ENCODE assay signal across 8 mouse cellular contexts in genomic region chr7:140903212-140903611, GRCm38 (mm10). TPM values are rescaled to one million over a fixed set of nuclear protein-coding genes. Genes with fewer than 3 reads are reported as not detected.
DNase-seq lines count a peak whose midpoint lies in the region; ATAC-seq lines count a peak whose summit lies in the region.

No protein-coding gene starts in this region.

- 0 out of 2 replicates have a peak overlapping the region, but pooled peaks have one; percentile 8 for H3K27ac ChIP-seq in hindbrain, embryonic 10.5 days
- H3K27ac ChIP-seq in hindbrain, embryonic 12.5 days: no peak overlapping the region
- no peak overlapping the region for H3K27ac ChIP-seq in kidney, embryonic 16.5 days (ENCODE audit: low read length)
- H3K27ac ChIP-seq in liver, embryonic 12.5 days: no peak overlapping the region
- H3K27ac ChIP-seq in stomach, embryonic 14.5 days (ENCODE audit: low read length): no peak overlapping the region

- DNase-seq in hindbrain, embryonic 10.5 days (ENCODE audit: low spot score): peak; percentile 76
- peak; percentile 82 for DNase-seq in embryo, embryonic 10 days (ENCODE audit: low spot score)
- peak; percentile 89 for DNase-seq in neural tube, embryonic 10.5 days (ENCODE audit: extremely low spot score, low spot score)

- H3K4me3 ChIP-seq in hindbrain, embryonic 10.5 days: no peak overlapping the region
- no peak overlapping the region for H3K4me3 ChIP-seq in hindbrain, embryonic 12.5 days
- no peak overlapping the region for H3K4me3 ChIP-seq in kidney, embryonic 16.5 days (ENCODE audit: low read length)
- no peak overlapping the region for H3K4me3 ChIP-seq in liver, embryonic 12.5 days
- no peak overlapping the region for H3K4me3 ChIP-seq in stomach, embryonic 14.5 days (ENCODE audit: low read depth, low read length)

- H3K27me3 ChIP-seq in hindbrain, embryonic 10.5 days (ENCODE audit: insufficient read depth, poor library complexity, severe bottlenecking): 0 out of 2 replicates have a peak, but pooled peaks cover 3% of the 10 kb centered on the region
- no peaks in the 10 kb centered on the region for H3K27me3 ChIP-seq in hindbrain, embryonic 12.5 days
- H3K27me3 ChIP-seq in kidney, embryonic 16.5 days (ENCODE audit: insufficient read depth, low read length): no peaks in the 10 kb centered on the region
- H3K27me3 ChIP-seq in liver, embryonic 12.5 days (replicated peaks): no peaks in the 10 kb centered on the region
- no peaks in the 10 kb centered on the region for H3K27me3 ChIP-seq in stomach, embryonic 14.5 days (ENCODE audit: control insufficient read depth, insufficient read depth, low read length)

- H3K4me1 ChIP-seq in hindbrain, embryonic 10.5 days (replicated peaks): peaks cover 11% of the 10 kb centered on the region; the same call in 1 of the 2 replicates
- 0 out of 2 replicates have a peak, but pooled peaks cover 4% of the 10 kb centered on the region for H3K4me1 ChIP-seq in hindbrain, embryonic 12.5 days
- peaks cover 4% of the 10 kb centered on the region; the same call in 1 of the 2 replicates for H3K4me1 ChIP-seq in kidney, embryonic 16.5 days (ENCODE audit: insufficient read depth, low read length)
- H3K4me1 ChIP-seq in liver, embryonic 12.5 days: peaks cover 2% of the 10 kb centered on the region; the same call in 1 of the 2 replicates
- no peaks in the 10 kb centered on the region for H3K4me1 ChIP-seq in stomach, embryonic 14.5 days (ENCODE audit: control insufficient read depth, insufficient read depth, low read length)

- H3K4me2 ChIP-seq in hindbrain, embryonic 12.5 days (replicated peaks): no peak overlapping the region
- H3K4me2 ChIP-seq in kidney, embryonic 16.5 days (replicated peaks; ENCODE audit: low read depth, low read length): no peak overlapping the region
- H3K4me2 ChIP-seq in liver, embryonic 12.5 days: no peak overlapping the region
- H3K4me2 ChIP-seq in stomach, embryonic 14.5 days (replicated peaks; ENCODE audit: low read depth, low read length): no peak overlapping the region

- no peak; the same call in 1 of the 2 replicates for ATAC-seq in hindbrain, embryonic 12.5 days (ENCODE audit: low FRiP score)
- ATAC-seq in granulocyte monocyte progenitor cell, adult 5-6 weeks (replicated peaks; ENCODE audit: poor library complexity, severe bottlenecking): peak; percentile 88
- ATAC-seq in kidney, embryonic 16.5 days (ENCODE audit: low FRiP score, low TSS enrichment): peak; percentile 50; the same call in 1 of the 2 replicates
- peak; percentile 36 for ATAC-seq in liver, embryonic 12.5 days
- peak; percentile 35; the same call in 1 of the 2 replicates for ATAC-seq in stomach, embryonic 14.5 days (ENCODE audit: insufficient number of reproducible peaks, insufficient read depth, low FRiP score, low read depth)

- WGBS in hindbrain, embryonic 10.5 days: 25% methylated on average over 13 of the region's 13 CpGs
- 23% methylated on average over 13 of the region's 13 CpGs for WGBS in hindbrain, embryonic 12.5 days
- WGBS in kidney, embryonic 16.5 days: 23% methylated on average over 13 of the region's 13 CpGs
- WGBS in liver, embryonic 12.5 days (ENCODE audit: insufficient replicate concordance): 24% methylated on average over 13 of the region's 13 CpGs
- 24% methylated on average over 13 of the region's 13 CpGs for WGBS in stomach, embryonic 14.5 days

- peaks cover 20% of the 10 kb centered on the region for H3K36me3 ChIP-seq in hindbrain, embryonic 10.5 days
- H3K36me3 ChIP-seq in hindbrain, embryonic 12.5 days: peaks cover 16% of the 10 kb centered on the region
- H3K36me3 ChIP-seq in kidney, embryonic 16.5 days (ENCODE audit: insufficient read depth, low read length): peaks cover 9% of the 10 kb centered on the region
- peaks cover 14% of the 10 kb centered on the region for H3K36me3 ChIP-seq in liver, embryonic 12.5 days
- peaks cover 10% of the 10 kb centered on the region for H3K36me3 ChIP-seq in stomach, embryonic 14.5 days (ENCODE audit: control insufficient read depth, insufficient read depth, low read length)

- H3K9ac ChIP-seq in hindbrain, embryonic 12.5 days: no peak overlapping the region; the same call in 1 of the 2 replicates
- H3K9ac ChIP-seq in kidney, embryonic 16.5 days (replicated peaks; ENCODE audit: low read length): 0 out of 2 replicates have a peak overlapping the region, but pooled peaks have one; percentile 31
- H3K9ac ChIP-seq in liver, embryonic 12.5 days: no peak overlapping the region
- no peak overlapping the region for H3K9ac ChIP-seq in stomach, embryonic 14.5 days (replicated peaks; ENCODE audit: low read depth, low read length)

- H3K9me3 ChIP-seq in hindbrain, embryonic 10.5 days: no peaks in the 10 kb centered on the region
- no peaks in the 10 kb centered on the region for H3K9me3 ChIP-seq in hindbrain, embryonic 12.5 days (replicated peaks)
- no peaks in the 10 kb centered on the region for H3K9me3 ChIP-seq in kidney, embryonic 16.5 days (ENCODE audit: low read length)
- H3K9me3 ChIP-seq in liver, embryonic 12.5 days (replicated peaks): no peaks in the 10 kb centered on the region
- H3K9me3 ChIP-seq in stomach, embryonic 14.5 days (ENCODE audit: control insufficient read depth, low read depth, low read length): no peaks in the 10 kb centered on the region

RNA-seq across cellular contexts. Expression of gene Cox8b, which starts 3.0 kb away (rescaled TPM):
- not detected in 2 replicates for polyA plus RNA-seq in hindbrain, embryonic 10.5 days (2016; fragmentation: Nextera tagmentation; extraction: Ambion mirVana)
- 0.81 TPM in 1 of 2 replicates, not detected in the other for polyA plus RNA-seq in hindbrain, embryonic 12.5 days (2016; fragmentation: Nextera tagmentation; extraction: Ambion mirVana)
- not detected in 2 replicates for total RNA-seq in granulocyte monocyte progenitor cell, adult 5-6 weeks (2014; fragmentation: Nextera tagmentation)
- not detected in 2 replicates for total RNA-seq in granulocyte monocyte progenitor cell, adult 5-6 weeks (2017)
- polyA plus RNA-seq in kidney, embryonic 16.5 days (2015; fragmentation: Nextera tagmentation; extraction: Ambion mirVana): 1.4 and 2.6 TPM in 2 replicates
- polyA plus RNA-seq in liver, embryonic 12.5 days (2016; fragmentation: Nextera tagmentation; extraction: Ambion mirVana): not detected in 2 replicates
- 0.87 TPM in 1 of 2 replicates, not detected in the other for polyA plus RNA-seq in stomach, embryonic 14.5 days (2014; fragmentation: Nextera tagmentation; extraction: Ambion mirVana)

RNA-seq across cellular contexts. Expression of gene Nlrp6, which starts 17.5 kb away (rescaled TPM):
- polyA plus RNA-seq in hindbrain, embryonic 10.5 days (2016; fragmentation: Nextera tagmentation; extraction: Ambion mirVana): 0.21 TPM in 1 of 2 replicates, not detected in the other
- 0.13 and 0.27 TPM in 2 replicates for polyA plus RNA-seq in hindbrain, embryonic 12.5 days (2016; fragmentation: Nextera tagmentation; extraction: Ambion mirVana)
- not detected in 2 replicates for total RNA-seq in granulocyte monocyte progenitor cell, adult 5-6 weeks (2014; fragmentation: Nextera tagmentation)
- total RNA-seq in granulocyte monocyte progenitor cell, adult 5-6 weeks (2017): not detected in 2 replicates
- polyA plus RNA-seq in kidney, embryonic 16.5 days (2015; fragmentation: Nextera tagmentation; extraction: Ambion mirVana): 1.9 and 2.2 TPM in 2 replicates
- polyA plus RNA-seq in liver, embryonic 12.5 days (2016; fragmentation: Nextera tagmentation; extraction: Ambion mirVana): 1.1 and 1.4 TPM in 2 replicates
- polyA plus RNA-seq in stomach, embryonic 14.5 days (2014; fragmentation: Nextera tagmentation; extraction: Ambion mirVana): 1.2 and 2.2 TPM in 2 replicates

RNA-seq across cellular contexts. Expression of gene Sirt3, which starts 21.1 kb away (rescaled TPM):
- polyA plus RNA-seq in hindbrain, embryonic 10.5 days (2016; fragmentation: Nextera tagmentation; extraction: Ambion mirVana): 27.3 and 28.3 TPM in 2 replicates
- 25.8 and 27.1 TPM in 2 replicates for polyA plus RNA-seq in hindbrain, embryonic 12.5 days (2016; fragmentation: Nextera tagmentation; extraction: Ambion mirVana)
- 66.7 and 71.3 TPM in 2 replicates for total RNA-seq in granulocyte monocyte progenitor cell, adult 5-6 weeks (2014; fragmentation: Nextera tagmentation)
- total RNA-seq in granulocyte monocyte progenitor cell, adult 5-6 weeks (2017): 28.7 and 32.7 TPM in 2 replicates
- polyA plus RNA-seq in kidney, embryonic 16.5 days (2015; fragmentation: Nextera tagmentation; extraction: Ambion mirVana): 41.5 and 42.6 TPM in 2 replicates
- 16.0 and 18.1 TPM in 2 replicates for polyA plus RNA-seq in liver, embryonic 12.5 days (2016; fragmentation: Nextera tagmentation; extraction: Ambion mirVana)
- polyA plus RNA-seq in stomach, embryonic 14.5 days (2014; fragmentation: Nextera tagmentation; extraction: Ambion mirVana): 21.8 and 23.5 TPM in 2 replicates

RNA-seq across cellular contexts. Expression of gene Psmd13, which starts 21.4 kb away (rescaled TPM):
- 325 and 344 TPM in 2 replicates for polyA plus RNA-seq in hindbrain, embryonic 10.5 days (2016; fragmentation: Nextera tagmentation; extraction: Ambion mirVana)
- 279 and 282 TPM in 2 replicates for polyA plus RNA-seq in hindbrain, embryonic 12.5 days (2016; fragmentation: Nextera tagmentation; extraction: Ambion mirVana)
- total RNA-seq in granulocyte monocyte progenitor cell, adult 5-6 weeks (2014; fragmentation: Nextera tagmentation): 111 and 117 TPM in 2 replicates
- 229 and 237 TPM in 2 replicates for total RNA-seq in granulocyte monocyte progenitor cell, adult 5-6 weeks (2017)
- 242 and 246 TPM in 2 replicates for polyA plus RNA-seq in kidney, embryonic 16.5 days (2015; fragmentation: Nextera tagmentation; extraction: Ambion mirVana)
- 204 and 213 TPM in 2 replicates for polyA plus RNA-seq in liver, embryonic 12.5 days (2016; fragmentation: Nextera tagmentation; extraction: Ambion mirVana)
- polyA plus RNA-seq in stomach, embryonic 14.5 days (2014; fragmentation: Nextera tagmentation; extraction: Ambion mirVana): 136 and 146 TPM in 2 replicates

RNA-seq across cellular contexts. Expression of gene Pgghg, which starts 38.0 kb away (rescaled TPM):
- polyA plus RNA-seq in hindbrain, embryonic 10.5 days (2016; fragmentation: Nextera tagmentation; extraction: Ambion mirVana): 16.8 and 17.0 TPM in 2 replicates
- 15.5 and 16.8 TPM in 2 replicates for polyA plus RNA-seq in hindbrain, embryonic 12.5 days (2016; fragmentation: Nextera tagmentation; extraction: Ambion mirVana)
- total RNA-seq in granulocyte monocyte progenitor cell, adult 5-6 weeks (2014; fragmentation: Nextera tagmentation): 6.6 and 11.5 TPM in 2 replicates
- 6.9 and 7.8 TPM in 2 replicates for total RNA-seq in granulocyte monocyte progenitor cell, adult 5-6 weeks (2017)
- 25.3 and 26.6 TPM in 2 replicates for polyA plus RNA-seq in kidney, embryonic 16.5 days (2015; fragmentation: Nextera tagmentation; extraction: Ambion mirVana)
- polyA plus RNA-seq in liver, embryonic 12.5 days (2016; fragmentation: Nextera tagmentation; extraction: Ambion mirVana): 7.8 and 7.9 TPM in 2 replicates
- polyA plus RNA-seq in stomach, embryonic 14.5 days (2014; fragmentation: Nextera tagmentation; extraction: Ambion mirVana): 28.7 and 31.0 TPM in 2 replicates
